Comparison of ENCODE assay signal across 27 mouse cellular contexts in genomic region chr6:53863011-53863410, GRCm38 (mm10). TPM values are rescaled to one million over a fixed set of nuclear protein-coding genes. Genes with fewer than 3 reads are reported as not detected.
"Had no signal": no experiment of that assay in that cellular context is flagged by ENCODE, and none has a peak within 500 bp of the region (broad histone marks: within the 10 kb centered on the region; RNA-seq: fewer than 3 reads in every experiment).

No protein-coding gene starts in this region.

- H3K36me3 ChIP-seq: heart, embryonic 10.5 days; heart, embryonic 13.5 days; heart, embryonic 15.5 days; hindbrain, embryonic 10.5 days; hindbrain, embryonic 12.5 days; intestine, embryonic 15.5 days; limb, embryonic 10.5 days; limb, embryonic 12.5 days; liver, embryonic 13.5 days; liver, embryonic 15.5 days had no signal

- H3K27me3 ChIP-seq: heart, embryonic 13.5 days; heart, embryonic 15.5 days; hindbrain, embryonic 12.5 days; intestine, embryonic 15.5 days; limb, embryonic 12.5 days; liver, embryonic 13.5 days; liver, embryonic 15.5 days had no signal

- H3K4me2 ChIP-seq: heart, embryonic 13.5 days; heart, embryonic 15.5 days; hindbrain, embryonic 12.5 days; hindbrain, embryonic 14.5 days; intestine, embryonic 15.5 days; limb, embryonic 12.5 days; liver, embryonic 11.5 days; liver, embryonic 13.5 days; liver, embryonic 15.5 days had no signal

- H3K4me3 ChIP-seq: heart, embryonic 10.5 days; heart, embryonic 13.5 days; heart, embryonic 15.5 days; hindbrain, embryonic 10.5 days; hindbrain, embryonic 12.5 days; intestine, embryonic 15.5 days; left cerebral cortex, adult 2 months; limb, embryonic 10.5 days; limb, embryonic 12.5 days; liver, embryonic 13.5 days; liver, embryonic 15.5 days had no signal

- H3K9ac ChIP-seq: heart, embryonic 13.5 days; heart, embryonic 15.5 days; hindbrain, embryonic 12.5 days; hindbrain, embryonic 14.5 days; intestine, embryonic 15.5 days; limb, embryonic 12.5 days; liver, embryonic 13.5 days; liver, embryonic 15.5 days had no signal

- DNase-seq: gastrocnemius, postnatal 14 days; heart, postnatal 14 days; heart, postnatal 4 days; kidney, adult 18-20 months; kidney, adult 8-10 months; kidney, postnatal 10 days; kidney, postnatal 25 days; kidney, postnatal 4 days; layer of hippocampus, adult 9-11 months; liver; liver, embryonic 13.5 days had no signal

- H3K4me1 ChIP-seq: heart, embryonic 10.5 days; heart, embryonic 13.5 days; heart, embryonic 15.5 days; hindbrain, embryonic 10.5 days; hindbrain, embryonic 12.5 days; limb, embryonic 12.5 days; liver, embryonic 13.5 days; liver, embryonic 15.5 days had no signal

- ATAC-seq: hindbrain, embryonic 16.5 days; inflammation-experienced regulatory T-cells, adult 6 months; intestine, embryonic 15.5 days; intestine, postnatal 0 days had no signal

- H3K9me3 ChIP-seq: heart, embryonic 10.5 days; heart, embryonic 13.5 days; heart, embryonic 15.5 days; hindbrain, embryonic 10.5 days; hindbrain, embryonic 12.5 days; intestine, embryonic 15.5 days; limb, embryonic 10.5 days; limb, embryonic 12.5 days; liver, embryonic 13.5 days; liver, embryonic 15.5 days had no signal

- H3K27ac ChIP-seq: heart, embryonic 10.5 days; heart, embryonic 13.5 days; heart, embryonic 15.5 days; hindbrain, embryonic 10.5 days; hindbrain, embryonic 12.5 days; hindbrain, embryonic 14.5 days; intestine, embryonic 15.5 days; left cerebral cortex, adult 2 months; limb, embryonic 10.5 days; limb, embryonic 12.5 days; liver, embryonic 13.5 days; liver, embryonic 15.5 days had no signal

RNA-seq across cellular contexts. Expression of gene Tril, which starts 42.4 kb away (rescaled TPM):
- total RNA-seq: granulocyte monocyte progenitor cell, adult 5-6 weeks had no signal
- polyA plus RNA-seq: inflammation-experienced regulatory T-cells, adult 6 months had no signal
